Mouse (Mus musculus) intestine, embryonic 14.5 days (tissue): ENCODE data around the gene Man1c1. TPM values are rescaled to one million over a fixed set of nuclear protein-coding genes. Genes with fewer than 3 reads are reported as not detected.
A peak's percentile ranks its signal among the peaks of the same experiment; 100 is the strongest.

ENCODE experiments used
- ATAC-seq: fragments of 200-750 bp; cut with Nextera tagmentation; replicated peaks from 2 replicates; pipeline ENCODE4 v1.8.0; 2017; ENCODE audit warnings: low read depth, moderate number of reproducible peaks, moderate TSS enrichment, moderate library complexity; ENCODE audit not compliant: low FRiP score, low TSS enrichment
- DNase-seq: peaks from one replicate; pipeline ENCODE4 v3.0.0-alpha.2; 2018; ENCODE audit warnings: low spot score
- H3K27ac ChIP-seq: fragments of 300-500 bp; sonication (generic); 2 replicates; pipeline ENCODE4 v1.5.1; 2014; ENCODE audit warnings: low read depth, mild to moderate bottlenecking, control low read depth
- H3K27me3 ChIP-seq: fragments of 300-500 bp; sonication (generic); replicated peaks from 2 replicates; pipeline ENCODE4 v1.6.1; 2014; ENCODE audit warnings: low read length, control low read depth; ENCODE audit not compliant: control insufficient read depth, insufficient read depth
- H3K36me3 ChIP-seq: fragments of 300-500 bp; sonication (generic); 2 replicates; pipeline ENCODE4 v1.6.1; 2014; ENCODE audit warnings: low read length, control low read depth; ENCODE audit not compliant: control insufficient read depth, insufficient read depth
- H3K4me1 ChIP-seq: fragments of 300-500 bp; sonication (generic); replicated peaks from 2 replicates; pipeline ENCODE4 v1.6.1; 2014; ENCODE audit warnings: low read length, control low read depth, mixed read lengths; ENCODE audit not compliant: control insufficient read depth, insufficient read depth
- H3K4me2 ChIP-seq: fragments of 300-500 bp; sonication (generic); 2 replicates; pipeline ENCODE4 v1.6.1; 2014; ENCODE audit warnings: low read length
- H3K4me3 ChIP-seq: fragments of 300-500 bp; sonication (generic); 2 replicates; pipeline ENCODE4 v1.5.1; 2014; ENCODE audit warnings: low read depth, low read length, control low read depth, mixed read lengths
- H3K9ac ChIP-seq: fragments of 300-500 bp; sonication (generic); 2 replicates; pipeline ENCODE4 v1.6.1; 2014; ENCODE audit warnings: mild to moderate bottlenecking, low read length
- H3K9me3 ChIP-seq: fragments of 300-500 bp; sonication (generic); 2 replicates; pipeline ENCODE4 v1.6.1; 2016; ENCODE audit warnings: low read length, control low read depth; ENCODE audit not compliant: control insufficient read depth
- WGBS: fragments of 180-500 bp; shearing (Covaris S2); extraction: QIAGEN DNeasy Blood & Tissue Kit; methylation state at CpG from one replicate; pipeline ENCODE4 v1.1.7; 2014; 5-methylcytosine and 5-hydroxymethylcytosine counted together
- polyA plus RNA-seq: library from polyadenylated mRNA; unstranded; fragments of >200 nt; fragmentation: Nextera tagmentation; extraction: Ambion mirVana; gene quantifications from 2 replicates; pipeline ENCODE4 v1.2.1, GENCODE M21; 2014

Man1c1 gene
- 2.2 and 3.6 TPM in 2 replicates for polyA plus RNA-seq

DNA sequence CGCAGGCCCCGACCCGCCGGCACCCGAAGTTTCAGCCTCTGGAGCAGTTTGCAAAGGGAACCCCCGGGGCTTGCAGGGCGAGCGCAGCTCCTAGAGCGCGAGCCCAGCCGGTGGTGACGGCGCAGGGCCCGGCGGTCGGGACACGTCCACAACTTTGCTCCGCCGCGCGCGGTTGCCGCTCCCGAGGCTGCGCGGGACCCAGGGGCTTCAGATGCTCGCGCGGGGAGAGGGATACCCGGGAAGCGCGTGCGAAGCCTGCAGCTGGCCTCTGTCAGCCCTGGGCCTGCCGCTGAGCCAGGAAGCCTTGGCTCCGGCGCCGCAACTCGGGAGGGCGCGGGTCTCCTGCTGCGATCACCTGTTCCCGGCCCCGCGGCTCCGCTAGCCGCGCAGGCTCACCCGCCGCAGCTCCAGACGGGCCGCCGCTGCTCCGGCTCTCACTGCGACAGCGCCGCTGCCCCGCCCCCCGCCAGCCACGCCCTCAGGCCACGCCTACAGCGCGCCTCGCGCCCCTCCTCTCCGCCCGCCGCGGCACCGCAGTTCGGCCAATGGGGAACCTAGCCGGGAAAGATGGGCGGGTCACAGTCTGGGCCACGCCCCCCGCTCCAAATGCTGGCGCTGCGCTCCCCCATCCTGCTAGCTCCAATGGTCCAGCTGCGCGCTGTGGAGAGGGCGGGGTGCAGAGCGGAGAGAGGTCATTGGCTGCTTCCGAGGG is at the start of gene Man1c1:
Man1c1 (minus strand) TSS at position 456 of the 712 bp plus-strand sequence.
- peak within 1 kb of the TSS; percentile 55 for H3K4me3 ChIP-seq
- DNase-seq (peak; percentile 98), ATAC-seq (peak; percentile 94)
- H3K36me3 ChIP-seq: no peaks in the 10 kb centered on the region
- H3K27me3 ChIP-seq: peaks cover 20% of the 10 kb centered on the region
- no peak within 1 kb of the TSS for H3K27ac ChIP-seq
- 1% methylated on average over 70 of the region's 81 CpGs for WGBS
- peak within 1 kb of the TSS; percentile 99 for H3K4me2 ChIP-seq
- no peaks in the 10 kb centered on the region for H3K9me3 ChIP-seq
- H3K4me1 ChIP-seq: 0 out of 2 replicates have a peak, but pooled peaks cover 4% of the 10 kb centered on the region
- H3K9ac ChIP-seq: peak within 1 kb of the TSS; percentile 45

DNA sequence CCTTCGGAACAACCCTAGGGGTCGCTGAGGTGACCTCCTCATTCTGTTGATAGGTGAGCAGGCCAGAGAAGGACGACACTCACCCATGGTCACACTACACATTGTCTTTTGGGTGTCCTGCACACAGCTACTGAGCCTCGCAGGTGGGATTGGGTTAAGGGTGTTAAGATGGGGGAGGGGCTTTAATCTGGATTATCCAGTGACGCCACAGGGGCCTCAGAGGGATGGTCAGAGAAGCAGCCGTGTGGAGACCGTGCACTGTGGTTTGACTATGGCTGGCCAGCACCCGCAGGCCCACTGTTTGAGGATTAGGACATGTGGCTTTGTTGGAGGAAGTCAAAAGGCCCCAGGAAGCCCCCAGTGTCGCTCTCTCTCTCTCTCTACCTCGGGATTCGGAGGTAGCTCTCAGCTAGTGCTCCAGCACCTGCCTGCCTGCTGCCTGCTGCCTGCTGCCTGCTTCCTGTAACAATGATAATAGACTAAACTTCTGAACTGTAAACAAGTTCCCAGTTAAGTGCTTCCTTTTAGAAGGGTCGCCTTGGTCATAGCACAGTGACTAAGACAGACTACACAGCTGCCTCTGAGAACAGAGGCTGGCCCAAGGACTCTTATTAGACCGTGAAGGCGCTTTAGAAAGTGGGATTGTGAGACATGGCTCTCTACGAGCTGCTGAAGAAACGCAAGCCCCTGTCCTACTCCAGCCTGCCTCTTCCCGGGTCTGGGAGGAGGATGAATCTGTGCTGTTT is 49.6 kb upstream of the Man1c1 start:
- ATAC-seq (no peak), DNase-seq (no peak)
- 48% methylated on average over 17 of the region's 17 CpGs for WGBS
- no peak overlapping the region for H3K9ac ChIP-seq
- no peaks in the 10 kb centered on the region for H3K9me3 ChIP-seq
- peak overlapping the region; percentile 25; the same call in 1 of the 2 replicates for H3K27ac ChIP-seq
- peaks cover 19% of the 10 kb centered on the region for H3K4me1 ChIP-seq
- no peaks in the 10 kb centered on the region for H3K27me3 ChIP-seq
- H3K4me3 ChIP-seq: no peak overlapping the region
- peaks cover 6% of the 10 kb centered on the region; the same call in 1 of the 2 replicates for H3K36me3 ChIP-seq
- no peak overlapping the region for H3K4me2 ChIP-seq

DNA sequence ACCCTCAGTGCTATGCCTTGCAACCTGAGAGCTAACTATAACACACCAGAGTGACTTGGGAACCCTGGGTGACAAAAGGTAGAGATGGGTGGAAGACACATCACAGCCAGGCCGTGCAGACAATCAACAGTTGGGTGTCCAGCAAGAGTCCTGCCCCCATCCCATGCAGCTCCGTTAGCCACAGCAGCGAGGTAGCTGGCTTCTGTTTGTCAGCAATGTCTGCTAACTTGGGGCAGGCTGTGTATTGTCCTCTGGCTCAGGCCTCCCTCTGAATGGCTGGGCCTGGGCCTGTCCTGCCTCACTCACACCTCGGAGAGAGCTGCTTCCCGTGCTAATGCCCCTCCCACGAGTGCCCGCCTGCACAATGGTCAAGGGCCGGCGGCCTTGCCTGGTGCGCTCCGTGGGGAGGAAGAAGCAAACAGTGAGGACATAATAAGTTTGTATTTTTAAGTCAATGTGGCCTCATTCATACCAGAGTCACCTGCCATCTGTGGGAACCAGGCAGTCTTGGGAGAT is 48.9 kb upstream of the Man1c1 start:
- Histone ChIP-seq H3K4me3 (no peak overlapping the region), H3K9ac (no peak overlapping the region), H3K4me1 (peaks cover 19% of the 10 kb centered on the region), H3K36me3 (peaks cover 13% of the 10 kb centered on the region), H3K27me3 (no peaks in the 10 kb centered on the region), H3K4me2 (no peak overlapping the region), H3K27ac (no peak overlapping the region), H3K9me3 (no peaks in the 10 kb centered on the region)
- ATAC-seq: no peak
- no peak for DNase-seq
- 64% methylated on average over 11 of the region's 11 CpGs for WGBS

DNA sequence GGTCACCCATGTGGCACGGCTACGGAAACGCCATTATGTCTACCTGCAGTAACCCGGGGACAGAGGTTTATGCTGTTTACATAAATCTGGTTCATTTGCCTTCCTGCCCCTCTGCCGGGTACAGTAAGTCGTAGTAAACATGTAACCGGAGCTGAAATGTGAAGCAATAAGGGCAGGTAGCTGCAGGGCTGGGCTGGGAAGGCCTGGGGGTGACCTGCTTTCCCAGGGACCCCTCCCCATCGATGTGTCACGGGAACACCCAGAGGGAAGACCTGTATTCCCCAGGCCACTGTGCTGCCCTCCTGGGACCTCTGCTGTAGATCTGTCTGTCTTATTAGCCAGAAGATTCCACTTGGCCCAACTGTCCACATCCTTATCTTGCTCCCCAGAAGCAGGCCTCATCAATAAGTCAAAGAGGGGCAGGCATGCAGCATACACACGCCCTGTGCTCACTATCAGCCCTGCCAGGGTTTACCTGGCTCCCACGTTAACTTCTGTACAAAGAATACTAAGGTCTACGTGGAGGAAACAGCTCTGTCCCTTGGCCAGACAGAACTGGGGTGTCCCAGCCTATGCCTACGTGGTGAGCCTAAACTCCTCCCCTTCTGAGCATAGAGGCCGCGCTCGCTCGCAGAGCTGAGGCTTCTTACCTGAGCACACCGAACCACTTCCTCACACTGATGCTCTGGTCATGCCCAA is 47.7 kb upstream of the Man1c1 start:
- Histone ChIP-seq H3K27me3 (no peaks in the 10 kb centered on the region), H3K9me3 (no peaks in the 10 kb centered on the region), H3K36me3 (peaks cover 18% of the 10 kb centered on the region), H3K4me3 (no peak overlapping the region), H3K4me1 (peaks cover 19% of the 10 kb centered on the region), H3K27ac (no peak overlapping the region), H3K4me2 (no peak overlapping the region), H3K9ac (no peak overlapping the region)
- DNase-seq (no peak), ATAC-seq (no peak)
- 73% methylated on average over 18 of the region's 18 CpGs for WGBS

DNA sequence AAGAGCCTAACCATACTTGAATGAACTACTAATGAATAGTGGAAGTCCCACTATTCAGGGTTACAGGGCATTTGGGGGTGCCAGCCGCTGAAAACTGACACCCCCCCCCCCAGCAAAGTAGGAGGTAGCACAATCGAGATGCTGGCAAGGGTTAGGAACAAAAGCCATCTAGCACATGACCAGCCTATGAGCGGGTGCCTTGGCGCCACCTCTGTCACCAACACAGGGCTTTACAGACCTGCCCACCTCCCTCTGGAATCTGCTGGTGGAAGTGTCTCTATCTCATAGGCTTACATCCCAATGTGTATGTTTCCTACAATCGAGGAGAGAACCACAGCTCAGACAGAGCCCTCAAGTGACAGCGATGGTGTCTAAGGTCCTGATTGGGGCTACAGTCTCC is 46.7 kb upstream of the Man1c1 start:
- no peak for ATAC-seq

DNA sequence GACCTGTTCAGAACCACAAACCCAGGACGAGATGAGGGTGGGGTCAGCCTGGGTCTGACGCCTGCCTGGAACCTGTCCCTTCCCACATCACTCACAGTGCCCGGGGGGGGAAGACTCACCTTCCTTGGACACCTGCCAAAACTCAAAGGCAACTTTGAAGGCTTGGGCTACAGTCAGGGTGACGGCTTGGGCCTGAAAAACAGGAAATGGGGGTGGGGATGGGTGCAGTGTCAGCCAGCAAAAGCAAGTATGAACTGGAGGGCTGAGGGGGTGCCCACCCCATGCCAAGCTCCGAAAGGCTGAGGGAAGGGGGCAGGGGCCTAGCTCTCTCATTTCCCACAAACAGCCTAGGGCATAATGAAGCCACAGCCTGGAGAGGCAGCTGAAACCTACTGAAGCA is 46.2 kb upstream of the Man1c1 start:
- peaks cover 27% of the 10 kb centered on the region for H3K36me3 ChIP-seq
- H3K4me3 ChIP-seq: no peak overlapping the region
- H3K4me1 ChIP-seq: peaks cover 19% of the 10 kb centered on the region
- no peak overlapping the region for H3K4me2 ChIP-seq
- no peak overlapping the region for H3K27ac ChIP-seq
- no peak for DNase-seq
- 67% methylated on average over 5 of the region's 5 CpGs for WGBS
- no peaks in the 10 kb centered on the region for H3K9me3 ChIP-seq
- no peaks in the 10 kb centered on the region for H3K27me3 ChIP-seq
- no peak for ATAC-seq
- H3K9ac ChIP-seq: no peak overlapping the region

More for the DNA sequence above, 46.7 kb upstream of the Man1c1 start:
- H3K4me1 ChIP-seq: peaks cover 19% of the 10 kb centered on the region
- peaks cover 27% of the 10 kb centered on the region for H3K36me3 ChIP-seq
- H3K27me3 ChIP-seq: no peaks in the 10 kb centered on the region
- 79% methylated on average over 6 of the region's 6 CpGs for WGBS
- H3K4me3 ChIP-seq: no peak overlapping the region
- no peak overlapping the region for H3K9ac ChIP-seq
- H3K4me2 ChIP-seq: no peak overlapping the region
- no peaks in the 10 kb centered on the region for H3K9me3 ChIP-seq
- no peak overlapping the region for H3K27ac ChIP-seq
- DNase-seq: no peak

DNA sequence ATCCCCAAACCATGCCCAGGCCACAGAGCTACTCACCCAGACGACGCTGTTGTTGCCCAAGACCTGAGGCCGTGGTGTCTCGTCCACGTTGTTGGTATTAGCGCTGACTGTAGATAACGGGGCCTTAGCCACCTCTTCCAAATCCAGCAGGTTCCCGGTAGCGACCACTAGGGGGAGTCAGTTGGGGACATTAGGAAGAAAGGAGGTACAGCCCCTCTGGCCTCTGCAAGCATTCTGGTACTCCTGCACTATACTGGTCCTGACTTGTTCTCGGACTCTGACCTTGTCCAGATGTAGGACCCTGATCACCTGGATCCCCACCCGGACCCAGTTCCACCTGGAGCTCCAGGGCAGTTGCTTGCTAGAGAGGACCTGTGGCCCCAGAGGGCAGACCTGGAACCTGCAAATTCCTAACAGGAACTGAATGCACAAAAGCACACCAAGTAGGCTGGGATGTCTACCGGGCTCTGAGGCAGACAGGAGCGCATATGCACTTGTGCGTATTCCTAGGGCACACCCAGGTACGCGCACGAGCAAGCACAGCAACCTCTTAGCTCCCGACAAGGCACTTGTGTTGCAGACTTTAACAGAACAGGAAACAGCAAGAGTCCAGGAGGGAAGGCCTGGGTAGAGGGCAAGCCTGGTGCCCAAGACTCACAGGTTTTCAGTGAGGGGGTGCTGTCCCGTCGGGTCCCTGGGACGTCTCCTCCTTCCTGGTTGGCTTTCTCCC is 45.4 kb upstream of the Man1c1 start:
- Histone ChIP-seq H3K4me2 (no peak overlapping the region), H3K27me3 (no peaks in the 10 kb centered on the region), H3K36me3 (peaks cover 27% of the 10 kb centered on the region), H3K9me3 (no peaks in the 10 kb centered on the region), H3K27ac (no peak overlapping the region), H3K9ac (no peak overlapping the region), H3K4me3 (no peak overlapping the region), H3K4me1 (peaks cover 14% of the 10 kb centered on the region)
- 70% methylated on average over 21 of the region's 21 CpGs for WGBS
- ATAC-seq: no peak
- DNase-seq: no peak
